Mouse (Mus musculus) thymus, adult 2 months (tissue): ENCODE measurements around the gene Tdp2.

ENCODE experiments used
- CTCF ChIP-seq: fragments of 200-500 bp; IDR thresholded peaks from 2 replicates; pipeline ENCODE4 v1.5.1; 2012; ENCODE audit warnings: mild to moderate bottlenecking, control low read depth, low read length, moderate library complexity, borderline replicate concordance; ENCODE audit not compliant: control insufficient read depth, poor library complexity, insufficient read depth; ENCODE audit errors: extremely low read depth
- POLR2A ChIP-seq: fragments of 200-500 bp; IDR thresholded peaks from 2 replicates; pipeline ENCODE4 v1.6.1; 2012; ENCODE audit warnings: mild to moderate bottlenecking, low read length, control low read depth, moderate library complexity; ENCODE audit not compliant: control insufficient read depth, poor library complexity, insufficient read depth; ENCODE audit errors: extremely low read depth

- TF ChIP-seq CTCF (no peak), POLR2A (no peak)
Measured at GRCm38 (mm10) chr13:24787477-24787876, 44.0 kb upstream of the Tdp2 start.
